Mouse (Mus musculus) left cerebral cortex, postnatal 25 days (tissue): ENCODE data around the gene Lhfpl2. TPM values are rescaled to one million over a fixed set of nuclear protein-coding genes. Genes with fewer than 3 reads are reported as not detected.

ENCODE experiments used
- DNase-seq, 2 experiments: peaks; one replicate each; pipeline ENCODE4 v3.0.0; 2022; ENCODE audit warnings: low spot score in 2 of 2, mixed read lengths in 1 of 2
- intact Hi-C: fragments of 180-260 bp; cut with DNase I; formaldehyde crosslinking; loops from one replicate; pipeline ENCODE4 v1.15.1; 2025
- total RNA-seq, 2 experiments: library from RNA; stranded (reverse); gene quantifications; 2 replicates each; pipeline ENCODE4 v1.2.3; 2021

Lhfpl2 gene
- total RNA-seq, 2 experiments from 2014 or later: 13.2 to 18.7 TPM

- intact Hi-C loops: loop anchor here (10.0 kb wide), 1 partner anchor 270 kb away; no protein-coding TSS in a partner anchor
- DNase-seq: no peak
Measured at GRCm38 (mm10) chr13:94064571-94064970, 7.0 kb downstream of the Lhfpl2 start.

DNA sequence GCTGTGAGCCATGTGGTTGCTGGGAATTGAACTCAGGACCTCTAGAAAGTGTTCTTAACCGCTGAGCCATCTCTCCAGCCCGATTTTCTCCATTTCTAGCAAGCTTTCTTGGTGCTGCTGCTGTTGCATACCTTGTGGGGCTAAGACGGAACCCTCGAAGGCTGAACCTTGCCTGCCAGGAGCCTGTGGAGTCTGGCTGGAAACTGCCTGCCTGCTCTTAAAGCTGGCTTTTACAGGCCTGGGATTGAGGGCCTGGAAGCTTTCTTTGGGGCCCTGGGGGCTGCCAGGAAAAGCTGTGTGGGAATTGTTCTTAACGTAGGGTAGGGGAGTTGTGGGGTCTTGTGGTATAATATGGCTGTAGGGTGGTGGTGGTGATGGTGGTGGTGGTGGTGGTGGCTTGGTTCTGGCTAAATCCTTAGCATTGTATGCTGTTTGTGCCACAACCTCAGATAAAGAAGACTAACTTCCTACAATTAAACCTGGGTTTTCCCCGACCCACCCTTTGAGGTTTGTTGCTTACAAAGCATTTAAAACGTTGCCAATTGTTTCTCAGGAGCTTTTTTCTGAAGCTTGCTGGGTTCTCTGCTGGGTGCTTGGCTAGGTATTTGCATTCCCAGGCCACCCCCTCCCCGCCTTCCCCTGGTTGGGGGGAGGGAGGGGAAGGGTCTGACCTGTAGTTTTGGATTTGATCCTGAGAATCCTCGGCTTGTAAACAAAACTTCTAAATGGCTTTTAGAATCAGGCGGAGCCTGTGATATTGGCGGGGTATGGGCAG is 7.9 kb downstream of the Lhfpl2 start:
- intact Hi-C loops: loop anchor here (5.0 to 10.0 kb wide), 2 partner anchors 72 to 271 kb away; no protein-coding TSS in a partner anchor
- no peak for DNase-seq

DNA sequence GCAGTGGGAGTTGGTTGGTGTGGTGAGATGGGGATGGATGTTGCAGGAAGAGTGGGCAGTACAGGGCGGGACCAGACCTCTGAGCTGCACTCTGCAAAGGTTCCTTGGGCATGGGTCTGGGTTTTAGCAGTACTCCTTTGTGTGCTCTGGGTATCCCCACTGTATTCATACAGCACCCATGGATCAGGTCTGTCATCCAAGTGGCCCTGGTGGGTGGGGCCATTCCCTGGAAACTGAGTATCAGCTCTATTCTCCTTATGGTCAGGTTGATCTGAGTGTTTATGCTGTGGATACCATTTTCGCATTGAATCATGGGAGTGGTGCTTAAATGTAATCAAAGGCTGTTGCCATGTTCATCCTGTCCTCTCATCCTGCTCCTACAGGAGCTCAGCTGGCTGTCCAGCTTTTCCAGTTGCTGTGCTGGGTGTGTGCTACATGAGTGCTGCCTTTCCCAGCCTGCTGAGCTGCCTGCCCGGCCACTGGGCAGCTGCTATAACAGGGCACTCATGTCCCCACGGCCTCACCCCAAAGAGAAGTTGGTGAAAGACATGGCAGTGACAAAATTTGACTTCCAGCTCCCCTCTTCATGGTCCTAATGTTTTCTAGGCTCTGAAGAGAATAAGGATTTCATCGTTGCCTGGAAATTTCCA is 9.2 kb downstream of the Lhfpl2 start:
- intact Hi-C loops: loop anchor here (5.0 to 10.0 kb wide), 2 partner anchors 71 to 272 kb away; no protein-coding TSS in a partner anchor
- no peak for DNase-seq

- intact Hi-C loops: loop anchor here (5.0 to 10.0 kb wide), 2 partner anchors 69 to 274 kb away; no protein-coding TSS in a partner anchor
- DNase-seq: no peak
Measured at GRCm38 (mm10) chr13:94068308-94068707, 10.7 kb downstream of the Lhfpl2 start.

DNA sequence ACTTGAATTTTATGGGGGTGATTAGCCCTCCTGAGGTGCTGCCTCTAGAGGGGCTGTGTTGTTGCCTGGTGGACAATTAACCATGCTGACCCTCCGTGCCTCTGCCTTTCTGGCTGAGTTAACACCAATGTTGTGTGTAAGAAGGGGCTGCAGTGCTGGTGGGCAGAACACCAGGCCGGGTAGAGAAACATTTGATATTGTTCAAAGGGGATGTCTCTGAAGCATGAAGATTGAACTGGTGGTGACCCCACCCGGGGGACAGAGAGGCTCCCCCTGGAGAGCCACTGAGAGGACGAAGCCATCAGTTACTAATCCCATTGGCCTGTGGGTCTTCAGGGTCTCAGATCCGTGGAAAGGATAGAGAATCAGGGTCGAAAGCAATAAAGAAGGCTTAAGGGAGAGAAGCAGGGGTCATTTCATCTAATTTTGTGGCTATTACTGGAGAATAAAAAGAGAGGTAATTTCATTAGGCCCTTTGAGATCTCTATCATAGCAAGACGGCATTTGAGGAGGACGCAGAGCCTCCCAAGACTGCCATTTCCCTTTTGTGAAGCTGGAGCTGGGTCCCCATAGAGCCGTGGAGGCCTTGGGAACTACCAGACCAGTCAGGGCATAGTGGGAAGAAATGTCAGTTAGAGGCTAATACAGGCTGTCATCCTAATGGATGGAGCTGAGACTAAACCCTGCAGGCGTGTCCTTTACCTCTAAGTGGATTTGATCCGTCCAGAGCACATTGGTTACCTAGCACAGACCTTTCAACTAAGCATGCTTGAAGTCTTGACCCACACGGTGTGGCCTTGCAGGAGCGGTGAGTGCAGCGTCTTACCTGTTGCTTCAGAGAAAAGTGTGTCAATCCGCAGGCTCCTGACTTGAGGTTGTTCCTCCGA is 12.1 kb downstream of the Lhfpl2 start:
- intact Hi-C loops: loop anchor here (5.0 to 10.0 kb wide), 2 partner anchors 68 to 275 kb away; no protein-coding TSS in a partner anchor

DNA sequence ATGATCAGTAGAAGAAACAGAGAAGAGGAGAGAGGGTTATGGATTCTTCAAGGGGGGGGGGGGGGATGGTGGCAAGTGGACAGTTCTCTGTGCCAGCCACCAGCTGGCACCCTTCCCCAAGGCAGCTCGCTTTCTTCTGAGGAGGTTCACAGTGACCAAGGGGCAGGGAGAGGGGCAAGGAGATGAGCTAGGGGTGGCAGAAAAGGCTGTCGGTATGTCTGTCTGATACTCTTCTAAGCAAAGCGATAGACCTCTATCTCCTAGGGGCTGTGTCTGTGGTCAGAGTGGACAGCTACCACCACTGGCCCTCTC is 12.7 kb downstream of the Lhfpl2 start:
- no peak for DNase-seq
- intact Hi-C loops: no loop called here

More for the DNA sequence above, 12.1 kb downstream of the Lhfpl2 start:
- no peak for DNase-seq

DNA sequence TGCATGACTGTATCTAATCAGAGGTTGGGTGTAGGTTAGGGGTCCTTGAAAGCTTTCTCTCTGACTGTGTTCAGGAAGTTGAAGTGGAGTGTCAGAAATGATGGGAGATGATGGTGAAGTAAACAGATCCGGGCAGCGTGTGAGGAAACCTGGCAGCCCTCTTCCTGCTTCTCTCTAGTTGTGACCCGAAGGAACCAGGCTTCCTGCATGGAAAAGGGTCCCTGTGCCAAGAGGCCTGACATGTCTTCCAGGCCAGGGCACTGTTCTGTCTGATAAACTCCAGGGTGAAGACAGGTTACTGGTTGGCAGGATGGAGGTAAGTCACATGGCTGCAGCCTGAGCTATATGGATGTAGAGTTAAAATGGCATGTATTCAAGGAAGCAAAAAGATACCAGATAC is 13.3 kb downstream of the Lhfpl2 start:
- DNase-seq: no peak
- intact Hi-C loops: no loop called here

DNA sequence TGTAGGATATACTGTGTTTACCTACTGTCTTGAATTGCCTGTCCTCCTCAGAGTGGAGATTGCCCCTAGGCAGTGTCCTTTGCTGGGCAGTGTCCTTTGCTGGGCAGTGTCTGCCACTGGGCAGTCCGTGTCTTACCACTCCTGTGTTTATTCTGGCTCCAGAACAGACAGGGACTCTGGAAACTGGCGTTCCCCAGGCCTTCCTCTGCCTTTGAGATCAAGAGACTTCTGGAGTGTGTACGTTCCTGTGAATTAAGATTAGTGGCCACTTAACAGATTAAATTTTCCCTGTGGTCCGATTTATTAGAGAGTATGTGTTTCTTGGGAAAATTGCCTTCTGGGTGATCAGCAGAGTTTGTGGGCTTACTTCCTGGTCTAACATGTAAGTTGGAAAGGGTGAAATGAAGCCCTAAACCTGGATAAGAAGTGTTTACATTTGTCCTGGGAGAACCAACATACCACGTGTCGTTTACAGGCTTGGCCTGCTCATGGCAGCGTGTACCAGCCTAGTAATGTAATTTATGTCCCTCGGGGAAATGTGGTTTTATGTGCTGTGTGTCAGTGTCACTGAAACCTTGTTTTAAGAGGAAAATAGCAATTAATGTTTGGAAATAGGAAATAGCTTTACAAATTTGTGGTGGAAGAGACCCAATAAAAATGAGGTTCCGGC is 15.6 kb downstream of the Lhfpl2 start:
- DNase-seq: no peak
- intact Hi-C loops: no loop called here

DNA sequence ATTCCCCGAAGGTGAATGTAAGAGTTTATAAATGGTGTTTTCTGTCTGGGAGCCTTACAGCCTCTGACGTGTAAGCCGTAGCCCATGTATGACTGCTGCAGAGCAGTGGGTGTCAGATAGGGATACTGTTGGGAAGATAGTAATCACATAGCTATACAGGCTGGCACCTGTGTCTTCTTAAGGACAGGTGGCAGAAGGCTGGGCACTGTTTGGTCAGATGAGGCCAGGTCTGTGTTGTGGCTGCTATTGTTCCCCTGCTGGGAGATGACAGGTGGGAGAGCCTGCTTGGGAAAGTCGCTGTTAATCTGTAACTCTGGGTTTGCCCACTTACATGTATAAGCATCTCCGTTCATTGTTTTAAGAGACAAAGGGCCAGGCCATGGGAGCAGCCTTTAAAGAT is 16.1 kb downstream of the Lhfpl2 start:
- intact Hi-C loops: no loop called here
- no peak for DNase-seq

DNA sequence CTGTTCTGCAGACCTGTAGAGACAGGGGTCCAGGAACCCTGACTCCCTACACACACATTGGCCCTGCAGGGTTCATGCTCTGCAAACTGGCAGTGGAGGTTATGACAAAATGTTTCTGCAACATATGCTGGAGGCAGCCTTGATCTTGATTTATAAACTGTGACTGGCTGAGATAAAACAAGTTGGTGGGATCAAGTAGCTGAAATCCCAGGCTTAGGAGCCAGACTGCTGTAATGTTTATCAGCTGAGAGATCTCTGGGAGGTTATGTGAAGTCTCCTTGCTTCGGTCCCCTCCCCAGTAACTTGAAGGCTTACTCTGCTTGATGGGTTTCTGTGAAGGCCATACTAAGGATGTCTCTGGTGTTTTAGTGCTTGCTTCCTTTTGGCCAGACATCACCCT is 17.6 kb downstream of the Lhfpl2 start:
- no peak for DNase-seq
- intact Hi-C loops: no loop called here

DNA sequence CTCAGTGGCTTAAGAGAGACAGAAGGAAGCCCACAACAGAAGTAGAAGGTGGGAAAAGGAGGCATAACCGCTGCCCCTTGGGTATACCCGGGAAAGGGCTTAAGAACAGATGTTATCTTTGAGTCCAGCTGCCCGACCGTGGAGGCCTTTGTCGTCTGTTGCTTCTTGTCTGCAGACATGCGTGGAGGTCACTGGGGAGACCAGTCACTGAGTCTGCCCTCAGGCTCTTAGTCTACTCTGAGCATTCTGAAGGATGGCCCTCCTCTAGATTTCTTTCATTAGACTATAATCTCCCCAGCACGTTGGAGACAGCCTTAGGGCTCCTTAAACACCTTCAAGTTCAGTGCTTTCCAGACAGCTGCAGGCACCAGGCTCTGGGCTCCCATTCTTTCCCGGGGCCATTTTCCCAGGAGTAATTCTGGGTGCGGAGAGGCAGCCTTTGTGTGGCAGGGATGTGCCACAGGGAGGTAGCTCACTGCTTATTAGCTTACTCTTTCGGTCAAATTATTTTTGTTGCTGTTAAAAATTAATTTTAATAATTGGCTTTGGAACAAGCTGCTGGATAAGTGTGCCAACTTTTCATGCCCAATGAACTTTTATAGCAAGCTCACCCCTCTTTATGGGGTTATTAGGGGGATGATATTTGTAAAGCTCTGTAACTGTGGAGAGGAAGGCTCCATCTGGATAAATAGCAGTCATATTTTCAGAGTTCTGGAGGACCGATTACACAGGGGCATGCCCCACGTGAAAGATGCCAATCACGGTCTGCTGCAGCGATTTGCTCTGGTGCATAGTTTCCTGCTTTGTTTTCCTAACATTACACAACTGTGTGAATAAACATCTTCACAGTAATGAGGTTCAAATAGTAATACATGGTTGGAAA is 19.8 kb downstream of the Lhfpl2 start:
- no peak for DNase-seq
- intact Hi-C loops: no loop called here

GRCm38 (mm10) chr13:94083196-94083595 is 25.6 kb downstream of the Lhfpl2 start:
- intact Hi-C loops: no loop called here

GRCm38 (mm10) chr13:94084220-94085126 is 26.9 kb downstream of the Lhfpl2 start:
- intact Hi-C loops: no loop called here
- DNase-seq: no peak

More at GRCm38 (mm10) chr13:94083196-94083595, 25.6 kb downstream of the Lhfpl2 start:
- no peak for DNase-seq

DNA sequence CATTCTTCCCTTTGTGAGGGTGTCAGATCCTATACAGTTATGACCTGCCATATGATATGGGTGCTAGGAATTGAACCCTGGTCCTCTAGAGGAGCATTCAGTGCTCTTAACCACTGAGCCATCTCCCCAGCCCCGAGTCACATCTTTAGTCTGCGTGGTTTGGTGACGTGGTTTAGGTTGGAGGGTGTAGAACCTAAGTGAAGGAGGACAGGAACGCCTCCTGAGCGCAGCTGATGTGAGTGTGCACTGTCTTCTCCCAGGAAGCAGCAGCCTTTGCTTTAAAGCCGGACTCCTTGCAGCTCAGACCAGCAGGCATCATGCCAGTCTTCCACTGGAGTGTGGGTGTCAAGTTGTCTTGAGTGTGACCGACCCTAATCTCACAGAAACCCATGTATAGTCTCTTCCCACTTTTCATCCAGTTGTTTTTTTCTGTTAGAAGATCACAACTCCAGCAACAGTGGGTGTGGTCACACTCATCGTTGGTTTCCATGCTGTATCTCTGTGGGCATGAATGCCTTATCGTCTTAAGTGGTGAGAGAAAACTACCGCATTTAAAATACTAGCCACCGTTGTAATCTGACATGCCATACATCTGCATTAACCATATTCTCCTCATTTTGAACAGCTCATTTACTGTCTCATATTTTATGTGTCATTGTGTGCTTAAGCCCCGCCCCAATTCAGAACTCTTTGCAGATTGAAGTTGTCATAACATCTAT is 28.7 kb downstream of the Lhfpl2 start:
- DNase-seq: no peak
- intact Hi-C loops: no loop called here

DNA sequence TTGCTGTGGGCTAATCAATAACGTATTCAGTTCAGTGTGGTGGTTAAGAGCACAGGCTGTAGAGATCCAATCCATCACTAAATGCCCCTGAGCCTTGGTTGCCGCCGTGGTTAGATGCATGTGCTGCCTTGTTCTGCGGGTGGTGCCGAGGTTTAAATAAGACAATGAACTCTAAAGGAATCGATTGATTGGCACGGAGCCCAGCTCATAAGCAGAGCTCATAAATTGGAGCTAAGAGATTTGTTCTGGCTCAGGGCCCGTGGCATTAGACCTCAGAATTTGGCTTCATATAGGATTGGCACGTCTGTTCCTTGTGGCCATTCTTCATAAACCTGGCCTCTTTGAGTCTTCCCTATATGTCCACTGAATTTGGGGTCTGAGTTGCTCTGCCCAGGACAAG is 29.5 kb downstream of the Lhfpl2 start:
- intact Hi-C loops: no loop called here
- DNase-seq: no peak

GRCm38 (mm10) chr13:94088788-94089187 is 31.2 kb downstream of the Lhfpl2 start:
- no peak for DNase-seq
- intact Hi-C loops: no loop called here

DNA sequence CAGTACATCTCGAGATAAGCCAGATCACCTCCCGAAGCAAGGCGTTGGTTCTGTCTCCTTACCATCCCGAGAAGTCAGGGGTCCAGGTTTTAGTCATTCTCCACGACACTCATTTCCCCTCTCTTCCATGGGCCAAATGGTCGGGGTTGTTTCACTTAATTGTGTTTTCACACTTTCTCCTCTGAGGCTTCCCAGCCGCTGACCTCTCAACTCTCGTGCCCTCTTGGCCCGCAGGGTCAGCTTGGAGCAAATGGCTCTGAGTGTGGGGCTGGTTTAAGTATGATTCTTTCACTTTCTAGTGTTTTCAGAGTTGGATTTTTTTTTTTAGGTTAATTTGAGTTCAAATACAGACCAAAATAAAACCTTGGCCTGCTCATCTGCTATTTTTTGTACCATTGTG is 31.7 kb downstream of the Lhfpl2 start:
- intact Hi-C loops: no loop called here
- DNase-seq: no peak
